Mouse (Mus musculus) heart, embryonic 12.5 days (tissue): ENCODE measurements at regions not wholly inside any gene's neighbourhood (a gene's known extent, or its start where the extent isn't known, plus 50 kb on each side); places are given as distances from the start of the nearest gene placed in this dataset.

Source experiments
- ATAC-seq: fragments of 200-750 bp; cut with Nextera tagmentation; 2 replicates; pipeline ENCODE4 v1.8.0; 2017; ENCODE audit warnings: moderate TSS enrichment, moderate library complexity; ENCODE audit not compliant: insufficient number of reproducible peaks, low FRiP score
- H3K27ac ChIP-seq: fragments of 300-500 bp; sonication (generic); 2 replicates; pipeline ENCODE4 v1.5.1; 2016; ENCODE audit warnings: mild to moderate bottlenecking, moderate library complexity; ENCODE audit not compliant: poor library complexity, severe bottlenecking
- H3K27me3 ChIP-seq: fragments of 300-500 bp; sonication (generic); replicated peaks from 2 replicates; pipeline ENCODE4 v1.6.1; 2016; ENCODE audit warnings: mild to moderate bottlenecking, moderate library complexity
- H3K36me3 ChIP-seq: fragments of 300-500 bp; sonication (generic); 2 replicates; pipeline ENCODE4 v1.6.1; 2016; ENCODE audit warnings: mild to moderate bottlenecking, moderate library complexity
- H3K4me1 ChIP-seq: fragments of 300-500 bp; sonication (generic); replicated peaks from 2 replicates; pipeline ENCODE4 v1.6.1; 2016; ENCODE audit warnings: mild to moderate bottlenecking
- H3K4me2 ChIP-seq: fragments of 300-500 bp; sonication (generic); 2 replicates; pipeline ENCODE4 v1.6.1; 2016; ENCODE audit warnings: mild to moderate bottlenecking, moderate library complexity
- H3K4me3 ChIP-seq: fragments of 300-500 bp; sonication (generic); 2 replicates; pipeline ENCODE4 v1.5.1; 2016; ENCODE audit warnings: mild to moderate bottlenecking
- H3K9ac ChIP-seq: fragments of 300-500 bp; sonication (generic); 2 replicates; pipeline ENCODE4 v1.6.1; 2016; ENCODE audit warnings: mild to moderate bottlenecking, moderate library complexity
- H3K9me3 ChIP-seq: fragments of 300-500 bp; sonication (generic); replicated peaks from 2 replicates; pipeline ENCODE4 v1.6.1; 2016; ENCODE audit warnings: mild to moderate bottlenecking, moderate library complexity
- WGBS: fragments of 180-500 bp; shearing (Covaris S2); methylation state at CpG from one replicate; pipeline ENCODE4 v1.1.7; 2016; 5-methylcytosine and 5-hydroxymethylcytosine counted together

DNA sequence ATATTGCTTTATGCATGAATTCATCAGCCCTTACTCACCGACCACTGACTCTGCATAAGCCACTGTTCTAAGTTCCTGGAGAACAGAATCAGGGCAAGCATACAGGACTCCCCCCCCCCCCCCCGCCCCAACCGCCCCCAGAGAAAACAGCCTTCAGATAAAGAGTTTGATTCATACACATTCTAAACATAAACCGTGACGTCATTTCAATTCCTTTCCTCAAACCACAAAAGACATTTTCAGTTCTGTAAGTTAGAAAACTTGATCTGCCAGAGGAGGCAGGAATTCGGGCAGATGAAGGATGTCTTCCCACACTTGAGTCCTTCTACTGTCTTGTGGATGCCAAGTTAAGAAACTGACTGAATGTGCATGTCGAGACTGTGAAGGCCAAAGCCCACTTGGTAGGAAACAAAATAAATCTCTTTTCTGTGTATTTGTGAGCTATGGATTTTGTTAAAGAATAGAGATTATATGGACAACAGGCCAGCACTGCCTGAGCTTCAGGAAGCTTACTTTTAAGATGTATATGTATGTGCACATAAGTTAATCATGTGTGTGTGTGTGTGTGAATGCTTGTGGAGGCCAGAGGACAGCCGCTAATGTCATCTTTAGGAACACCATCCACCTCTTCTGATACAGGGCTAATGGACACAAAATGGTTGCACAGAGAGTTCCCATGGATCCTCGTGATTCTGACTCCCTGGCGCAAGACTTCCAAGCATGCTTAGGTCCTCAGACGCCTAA is 202.4 kb downstream of the Sox4 start:
- Histone ChIP-seq H3K27ac (no peak overlapping the region), H3K27me3 (no peaks in the 10 kb centered on the region), H3K9me3 (no peaks in the 10 kb centered on the region), H3K4me2 (no peak overlapping the region), H3K36me3 (no peaks in the 10 kb centered on the region), H3K4me1 (peaks cover 11% of the 10 kb centered on the region; the same call in 1 of the 2 replicates), H3K4me3 (no peak overlapping the region), H3K9ac (no peak overlapping the region)
- no peak for ATAC-seq
- 67% methylated on average over 11 of the region's 11 CpGs for WGBS

GRCm38 (mm10) chr13:28740158-28740670 is 213.3 kb downstream of the Sox4 start:
- 13% methylated on average over 7 of the region's 7 CpGs for WGBS
- no peak for ATAC-seq
- H3K36me3 ChIP-seq: no peaks in the 10 kb centered on the region
- no peak overlapping the region for H3K4me3 ChIP-seq
- H3K27me3 ChIP-seq: no peaks in the 10 kb centered on the region
- peaks cover 27% of the 10 kb centered on the region for H3K4me1 ChIP-seq
- no peak overlapping the region for H3K27ac ChIP-seq
- no peak overlapping the region for H3K4me2 ChIP-seq
- no peaks in the 10 kb centered on the region for H3K9me3 ChIP-seq
- no peak overlapping the region for H3K9ac ChIP-seq

DNA sequence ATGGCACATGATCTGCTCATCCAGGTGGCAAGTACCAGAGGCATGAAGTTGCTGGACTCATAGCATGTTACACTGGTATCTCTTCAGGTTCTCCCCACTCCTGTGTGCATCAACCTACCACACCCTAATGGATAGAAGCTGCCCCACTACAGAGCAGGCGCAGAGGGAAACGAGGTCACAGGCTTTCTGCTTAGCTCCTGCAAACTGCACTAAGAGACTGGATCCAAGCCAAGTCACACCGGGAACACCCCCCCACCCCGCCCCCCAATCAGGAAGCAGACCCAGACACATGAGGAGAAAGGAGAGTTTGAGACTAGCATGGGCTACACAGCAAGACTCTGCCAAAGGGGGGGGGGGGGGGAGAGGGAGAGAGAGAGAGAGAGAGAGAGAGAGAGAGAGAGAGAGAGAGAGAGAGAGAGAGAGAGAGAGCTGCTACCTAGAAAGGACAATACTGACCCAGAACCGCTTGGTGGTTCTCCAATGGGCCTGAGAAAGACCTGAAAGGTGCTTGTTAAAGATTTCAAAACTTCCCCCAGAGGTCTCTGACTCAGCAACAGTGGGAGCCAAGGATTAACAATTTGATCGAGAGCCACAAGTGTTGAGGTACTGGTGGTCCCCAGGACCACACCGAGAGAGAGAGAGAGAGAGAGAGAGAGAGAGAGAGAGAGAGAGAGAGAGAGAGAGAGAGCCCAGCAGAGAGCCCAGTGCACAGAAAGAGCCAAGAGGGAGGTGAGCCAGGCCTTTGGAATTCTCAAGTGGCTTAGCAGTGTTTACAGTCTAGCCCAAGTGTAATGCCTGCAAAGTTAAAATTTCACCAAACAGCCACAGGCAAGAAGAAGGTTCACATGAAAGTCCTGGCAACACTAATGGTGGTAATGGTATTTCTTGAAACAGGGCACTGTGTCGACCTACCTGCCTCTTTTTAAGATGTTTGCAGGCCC is 215.1 kb downstream of the Sox4 start:
- H3K27me3 ChIP-seq: no peaks in the 10 kb centered on the region
- no peaks in the 10 kb centered on the region for H3K9me3 ChIP-seq
- H3K27ac ChIP-seq: 0 out of 2 replicates have a peak overlapping the region, but pooled peaks have one; percentile 21
- WGBS: 51% methylated on average over 8 of the region's 8 CpGs
- no peaks in the 10 kb centered on the region for H3K36me3 ChIP-seq
- H3K4me1 ChIP-seq: peaks cover 27% of the 10 kb centered on the region
- ATAC-seq: no peak
- no peak overlapping the region for H3K4me2 ChIP-seq
- H3K9ac ChIP-seq: no peak overlapping the region
- no peak overlapping the region for H3K4me3 ChIP-seq

GRCm38 (mm10) chr13:28732475-28732874 is 221.0 kb downstream of the Sox4 start:
- Histone ChIP-seq H3K27me3 (no peaks in the 10 kb centered on the region), H3K36me3 (no peaks in the 10 kb centered on the region), H3K9me3 (no peaks in the 10 kb centered on the region), H3K4me2 (no peak overlapping the region), H3K27ac (no peak overlapping the region), H3K4me3 (no peak overlapping the region), H3K4me1 (peaks cover 9% of the 10 kb centered on the region; the same call in 1 of the 2 replicates), H3K9ac (no peak overlapping the region)
- no peak for ATAC-seq
- WGBS: 79% methylated on average over 1 of the region's 1 CpGs

DNA sequence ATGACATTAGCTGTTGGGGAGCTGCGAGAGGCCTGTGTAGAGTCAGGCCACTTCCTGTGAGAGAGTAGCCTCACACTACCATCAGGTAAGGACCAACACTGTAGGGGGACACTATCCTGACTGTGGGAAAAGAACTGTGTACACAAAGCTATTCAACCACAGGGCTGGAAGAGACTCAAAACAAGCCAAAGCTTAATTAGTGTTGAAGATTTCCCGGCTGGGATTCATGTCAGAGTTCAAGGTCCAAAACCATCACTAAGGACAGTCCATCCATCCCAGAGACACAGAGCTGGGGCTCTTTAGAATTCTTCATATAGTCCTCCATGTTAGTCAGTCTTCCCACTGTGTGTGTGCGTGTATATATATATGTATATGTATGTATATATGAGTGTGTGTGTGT is 221.5 kb downstream of the Sox4 start:
- peaks cover 9% of the 10 kb centered on the region; the same call in 1 of the 2 replicates for H3K4me1 ChIP-seq
- no peak overlapping the region for H3K4me2 ChIP-seq
- 78% methylated on average over 3 of the region's 3 CpGs for WGBS
- no peaks in the 10 kb centered on the region for H3K27me3 ChIP-seq
- no peak overlapping the region for H3K27ac ChIP-seq
- no peak overlapping the region for H3K9ac ChIP-seq
- H3K36me3 ChIP-seq: no peaks in the 10 kb centered on the region
- H3K4me3 ChIP-seq: no peak overlapping the region
- ATAC-seq: no peak
- H3K9me3 ChIP-seq: no peaks in the 10 kb centered on the region

GRCm38 (mm10) chr13:28730059-28730580 is 223.4 kb downstream of the Sox4 start:
- no peak overlapping the region for H3K27ac ChIP-seq
- WGBS: 77% methylated on average over 8 of the region's 8 CpGs

GRCm38 (mm10) chr13:28728768-28729167 is 224.7 kb downstream of the Sox4 start:
- no peaks in the 10 kb centered on the region for H3K36me3 ChIP-seq
- no peak overlapping the region for H3K4me3 ChIP-seq
- no peaks in the 10 kb centered on the region for H3K9me3 ChIP-seq
- no peak overlapping the region for H3K9ac ChIP-seq
- no peaks in the 10 kb centered on the region for H3K27me3 ChIP-seq
- H3K4me1 ChIP-seq: peaks cover 9% of the 10 kb centered on the region; the same call in 1 of the 2 replicates
- ATAC-seq: no peak
- WGBS: 51% methylated on average over 5 of the region's 5 CpGs
- H3K27ac ChIP-seq: no peak overlapping the region
- H3K4me2 ChIP-seq: no peak overlapping the region

More at GRCm38 (mm10) chr13:28730059-28730580, 223.4 kb downstream of the Sox4 start:
- Histone ChIP-seq H3K36me3 (no peaks in the 10 kb centered on the region), H3K4me3 (no peak overlapping the region), H3K4me1 (peaks cover 9% of the 10 kb centered on the region; the same call in 1 of the 2 replicates), H3K9ac (no peak overlapping the region), H3K9me3 (no peaks in the 10 kb centered on the region), H3K27me3 (no peaks in the 10 kb centered on the region), H3K4me2 (no peak overlapping the region)
- ATAC-seq: no peak

- Histone ChIP-seq H3K4me2 (no peak overlapping the region), H3K36me3 (no peaks in the 10 kb centered on the region), H3K27me3 (no peaks in the 10 kb centered on the region), H3K27ac (no peak overlapping the region), H3K4me1 (peaks cover 29% of the 10 kb centered on the region), H3K9me3 (no peaks in the 10 kb centered on the region), H3K9ac (no peak overlapping the region), H3K4me3 (no peak overlapping the region)
- ATAC-seq: peak; percentile 62; the same call in 1 of the 2 replicates
- WGBS: 68% methylated on average over 3 of the region's 3 CpGs
Observed at GRCm38 (mm10) chr13:28724300-28724699, 229.2 kb downstream of the Sox4 start.

DNA sequence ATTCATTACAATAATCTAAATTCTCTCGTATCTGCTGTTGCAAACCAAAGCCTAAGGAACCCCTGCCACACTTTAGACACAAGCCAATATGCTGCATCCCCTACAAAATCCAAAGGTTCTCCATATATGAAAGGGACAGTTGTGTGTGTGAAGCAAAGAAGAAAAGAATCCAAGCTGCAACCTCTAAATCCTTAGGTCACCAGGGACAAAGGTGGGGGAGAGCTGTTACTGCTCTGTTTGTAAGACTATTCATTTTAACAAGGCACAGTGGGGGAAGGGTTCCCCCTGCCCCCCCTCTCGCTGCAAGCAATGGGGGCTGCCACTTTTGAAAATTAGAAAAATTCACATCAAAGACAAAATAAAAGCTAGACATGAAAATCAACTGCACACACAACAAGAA is 231.4 kb downstream of the Sox4 start:
- H3K27ac ChIP-seq: no peak overlapping the region
- no peaks in the 10 kb centered on the region for H3K27me3 ChIP-seq
- H3K36me3 ChIP-seq: no peaks in the 10 kb centered on the region
- H3K9ac ChIP-seq: no peak overlapping the region
- H3K9me3 ChIP-seq: no peaks in the 10 kb centered on the region
- WGBS: 87% methylated on average over 2 of the region's 2 CpGs
- H3K4me2 ChIP-seq: no peak overlapping the region
- ATAC-seq: no peak
- H3K4me3 ChIP-seq: no peak overlapping the region
- H3K4me1 ChIP-seq: peaks cover 47% of the 10 kb centered on the region

GRCm38 (mm10) chr13:28721548-28721981 is 231.9 kb downstream of the Sox4 start:
- Histone ChIP-seq H3K4me1 (peaks cover 47% of the 10 kb centered on the region), H3K9me3 (no peaks in the 10 kb centered on the region), H3K4me3 (no peak overlapping the region), H3K36me3 (no peaks in the 10 kb centered on the region), H3K9ac (no peak overlapping the region; the same call in 1 of the 2 replicates), H3K4me2 (no peak overlapping the region), H3K27me3 (no peaks in the 10 kb centered on the region), H3K27ac (no peak overlapping the region)
- ATAC-seq: no peak
- WGBS: 74% methylated on average over 11 of the region's 11 CpGs
